Mouse (Mus musculus): ENCODE results near the gene Pdxdc1.
"Not testable (repeated sequence)": the region's sequence is repeated elsewhere in the genome, so short reads cannot be mapped to it uniquely, and the experiment has no call there.

Gene Pdxdc1

DNA sequence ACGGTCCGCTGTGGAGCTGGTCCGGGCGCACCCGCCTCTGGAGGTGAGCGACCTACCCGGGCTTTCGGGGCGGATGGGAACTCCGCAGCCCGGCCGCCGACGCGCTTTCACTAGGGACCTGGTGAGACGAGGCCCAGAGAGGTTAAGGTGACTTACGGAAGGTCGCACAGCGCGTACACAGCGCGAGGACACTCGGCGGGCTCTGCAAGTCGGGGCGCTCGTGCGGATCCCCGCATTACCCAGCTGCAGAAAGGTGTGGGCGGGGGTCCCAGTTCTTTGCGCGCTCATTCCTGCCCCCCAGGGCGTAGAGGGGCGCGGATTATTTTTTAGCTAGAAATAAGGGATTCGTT lies 83.6 kb downstream of the Pdxdc1 start:
- in situ Hi-C loops (cut with MboI; ENCODE audit: low sequenced_read_pairs): no loop called here

GRCm38 (mm10) chr16:13818560-13819393 lies 84.2 kb downstream of the Pdxdc1 start, which contains the start of gene Ntan1:
TSS of gene Ntan1 (plus strand) at chr16:13818845.
- in situ Hi-C loops (cut with MboI; ENCODE audit: low sequenced_read_pairs): no loop called here

DNA sequence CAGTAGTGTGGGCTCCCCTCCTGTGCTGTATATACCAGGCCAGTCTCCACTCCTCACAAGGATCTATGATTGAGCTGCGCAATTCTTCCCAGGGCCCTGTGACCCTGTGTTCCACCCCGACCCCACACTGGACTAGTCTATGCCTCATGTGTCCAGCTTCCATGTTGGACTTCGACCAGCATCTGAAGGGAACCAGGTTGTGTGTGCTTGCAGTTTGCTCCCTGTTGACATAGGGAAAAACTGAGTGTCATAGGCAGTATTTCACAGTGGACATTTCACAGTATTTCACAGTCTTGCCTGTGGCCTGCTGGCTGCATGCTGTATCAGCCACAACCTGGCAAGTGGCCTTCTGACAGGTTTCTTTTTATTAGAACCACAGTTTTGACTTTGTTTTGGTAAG lies 89.7 kb downstream of the Pdxdc1 start:
- in situ Hi-C loops (cut with MboI; ENCODE audit: low sequenced_read_pairs): no loop called here

DNA sequence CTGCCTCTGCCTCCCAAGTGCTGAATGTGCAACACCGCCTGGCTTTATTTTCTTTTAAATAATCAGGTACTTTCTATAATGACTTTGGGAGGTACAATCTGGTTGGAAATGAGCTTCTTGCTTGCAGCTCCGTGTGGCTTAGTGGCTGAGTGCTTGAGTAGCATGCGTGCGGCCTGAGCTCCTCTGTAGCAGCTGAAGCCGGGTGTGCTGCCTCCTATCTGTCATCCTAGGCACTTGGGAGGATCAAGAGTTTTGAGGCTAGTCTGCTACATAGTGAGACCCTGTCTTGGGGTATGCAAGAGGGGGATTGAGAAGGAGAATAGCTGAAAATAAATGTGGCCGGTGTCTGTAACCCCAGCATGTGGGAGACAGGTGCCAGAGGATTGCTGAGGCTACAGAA lies 90.8 kb downstream of the Pdxdc1 start:
- in situ Hi-C loops (cut with MboI; ENCODE audit: low sequenced_read_pairs): no loop called here

- in situ Hi-C loops (cut with MboI; ENCODE audit: low sequenced_read_pairs): no loop called here
These were observed 94.5 kb downstream of the Pdxdc1 start for GRCm38 (mm10) chr16:13808410-13808809.

DNA sequence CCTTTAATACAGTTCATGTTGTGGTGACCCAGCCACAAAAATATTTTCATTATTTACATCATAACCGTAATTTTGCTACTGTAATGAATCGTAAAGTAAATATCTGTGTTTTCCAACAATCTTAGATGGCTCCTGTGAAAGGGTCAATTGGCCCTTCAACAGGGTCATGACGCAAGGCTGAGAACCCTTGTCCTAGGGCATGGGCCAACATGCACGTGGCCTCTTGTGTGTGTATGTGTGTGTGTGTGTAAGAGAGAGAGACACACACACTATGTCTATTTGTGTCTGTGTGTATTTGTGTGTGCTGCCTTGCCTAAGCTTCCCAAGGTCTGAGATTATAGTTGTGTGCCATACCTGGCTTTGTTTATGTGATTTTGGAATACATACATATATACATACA lies 95.3 kb downstream of the Pdxdc1 start:
- in situ Hi-C loops (cut with MboI; ENCODE audit: low sequenced_read_pairs): no loop called here

DNA sequence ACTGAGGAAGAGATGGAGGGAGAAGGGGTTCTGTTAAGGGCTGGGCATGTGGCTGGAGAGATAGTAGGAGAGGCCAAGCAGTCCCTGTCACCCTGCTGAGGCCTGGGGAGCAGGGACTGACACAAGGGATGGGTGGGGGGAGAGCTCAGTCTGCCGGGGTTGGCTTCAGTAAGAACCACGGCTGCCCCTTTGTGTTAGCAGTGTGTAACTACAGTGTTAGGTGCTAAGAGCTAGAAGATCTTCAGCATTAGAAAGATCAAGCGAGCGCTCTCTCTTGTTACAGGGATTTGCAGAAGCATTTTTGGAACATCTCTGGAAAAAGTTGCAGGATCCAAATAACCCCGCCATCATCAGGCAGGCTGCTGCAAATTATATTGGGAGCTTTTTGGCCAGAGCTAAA lies 98.3 kb downstream of the Pdxdc1 start:
- in situ Hi-C loops (cut with MboI; ENCODE audit: low sequenced_read_pairs): no loop called here

GRCm38 (mm10) chr16:13801231-13801630 lies 101.7 kb downstream of the Pdxdc1 start:
- in situ Hi-C loops (cut with MboI; ENCODE audit: low sequenced_read_pairs): no loop called here

DNA sequence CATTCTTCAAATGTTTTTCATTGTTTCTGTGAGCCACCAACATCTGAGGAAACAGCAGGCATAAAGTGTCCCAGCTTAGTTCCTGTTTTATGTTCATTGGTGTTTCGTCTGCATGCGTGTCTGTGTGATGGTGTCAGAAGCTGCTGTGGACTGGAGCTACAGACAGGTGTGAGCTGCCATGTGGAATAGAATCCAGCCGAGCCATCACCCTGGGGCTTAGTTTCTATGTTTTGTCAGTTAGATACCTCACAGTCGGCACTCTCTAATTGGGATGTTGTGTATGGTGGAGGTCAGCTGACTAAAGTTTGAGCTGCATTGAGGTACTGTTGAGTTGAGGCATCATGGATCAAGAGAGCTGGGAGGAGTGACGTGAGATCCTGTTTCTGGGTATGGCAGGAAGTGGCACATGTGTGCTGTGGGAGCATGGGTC lies 106.2 kb downstream of the Pdxdc1 start:
- in situ Hi-C loops (cut with MboI; ENCODE audit: low sequenced_read_pairs): no loop called here

DNA sequence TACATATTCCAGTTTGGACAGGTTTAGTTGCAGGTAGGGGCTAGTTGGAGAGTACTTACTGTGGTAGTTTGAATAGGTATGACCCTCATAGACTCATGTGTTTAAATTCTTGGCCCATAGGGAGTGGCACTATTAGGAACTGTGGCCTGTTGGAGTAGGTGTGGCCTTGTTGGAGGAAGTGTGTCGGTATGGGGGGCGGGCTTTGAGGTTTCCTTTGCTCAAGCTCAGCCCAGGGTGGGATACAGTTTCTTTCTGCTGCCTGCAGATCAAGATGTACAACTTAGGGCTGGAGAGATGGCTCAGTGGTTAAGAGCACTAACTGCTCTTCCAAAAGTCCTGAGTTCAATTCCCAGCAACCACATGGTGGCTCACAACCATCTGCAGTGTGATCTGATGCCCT lies 109.5 kb downstream of the Pdxdc1 start:
- in situ Hi-C loops (cut with MboI; ENCODE audit: low sequenced_read_pairs): not testable (repeated sequence)

GRCm38 (mm10) chr16:13785932-13786331 lies 117.0 kb downstream of the Pdxdc1 start:
- in situ Hi-C loops (cut with MboI; ENCODE audit: low sequenced_read_pairs): no loop called here

Data from CH12F3 (cell line).